ENCODE assay signal across 8 mouse cellular contexts in genomic region chr12:111143005-111143508, GRCm38 (mm10). TPM values are rescaled to one million over a fixed set of nuclear protein-coding genes. Genes with fewer than 3 reads are reported as not detected.
A peak's percentile ranks its signal among the peaks of the same experiment; 100 is the strongest.
DNase-seq lines count a peak whose midpoint lies in the region; ATAC-seq and TF ChIP-seq lines count a peak whose summit lies in the region.

No protein-coding gene starts in this region.

- DNase-seq in kidney, adult 18-20 months = peak; percentile 34
- DNase-seq in kidney, adult 11 months = no peak
- peak; percentile 89 for DNase-seq in forebrain, embryonic 14.5 days (ENCODE audit: low spot score)
- no peak for DNase-seq in adrenal gland, postnatal 25 days
- DNase-seq in yolk sac, embryonic 10.5 days (ENCODE audit: low spot score) = no peak

- H3K36me3 ChIP-seq in forebrain, embryonic 14.5 days (ENCODE audit: control insufficient read depth, insufficient read depth, low read length) = no peaks in the 10 kb centered on the region
- no peaks in the 10 kb centered on the region for H3K36me3 ChIP-seq in limb, embryonic 15.5 days
- no peaks in the 10 kb centered on the region for H3K36me3 ChIP-seq in neural tube, embryonic 14.5 days (ENCODE audit: control insufficient read depth, insufficient read depth, low read length)

- H3K4me3 ChIP-seq in bone marrow, adult 2 months (replicated peaks; ENCODE audit: control insufficient read depth, low read depth, low read length) = no peak overlapping the region
- H3K4me3 ChIP-seq in forebrain, embryonic 14.5 days (ENCODE audit: low read depth, low read length) = no peak overlapping the region
- H3K4me3 ChIP-seq in limb, embryonic 15.5 days = no peak overlapping the region
- H3K4me3 ChIP-seq in neural tube, embryonic 14.5 days (ENCODE audit: low read depth, low read length) = no peak overlapping the region

- H3K4me2 ChIP-seq in forebrain, embryonic 14.5 days (ENCODE audit: low read length) = peak overlapping the region; percentile 39
- peak overlapping the region; percentile 11; the same call in 1 of the 2 replicates for H3K4me2 ChIP-seq in limb, embryonic 15.5 days
- peak overlapping the region; percentile 26 for H3K4me2 ChIP-seq in neural tube, embryonic 14.5 days (ENCODE audit: low read depth, low read length)

- no peak for TF ChIP-seq POLR2A in bone marrow, adult 2 months (IDR thresholded peaks at IDR 0.05; ENCODE audit: borderline replicate concordance, control insufficient read depth, low read depth, low read length)

- no peak overlapping the region for H3K27ac ChIP-seq in bone marrow, adult 2 months (ENCODE audit: control insufficient read depth, insufficient read depth, low read depth, low read length, poor library complexity)
- H3K27ac ChIP-seq in forebrain, embryonic 14.5 days (ENCODE audit: low read depth, low read length) = peak overlapping the region; percentile 86
- peak overlapping the region; percentile 30; the same call in 1 of the 2 replicates for H3K27ac ChIP-seq in limb, embryonic 15.5 days
- peak overlapping the region; percentile 72 for H3K27ac ChIP-seq in neural tube, embryonic 14.5 days (ENCODE audit: low read depth, low read length)

- peak; percentile 23; the same call in 1 of the 2 replicates for TF ChIP-seq CTCF in bone marrow, adult 2 months (IDR thresholded peaks at IDR 0.05; ENCODE audit: control insufficient read depth, insufficient read depth, low read length)

- no peaks in the 10 kb centered on the region for H3K9me3 ChIP-seq in forebrain, embryonic 14.5 days (replicated peaks; ENCODE audit: control insufficient read depth, low read length)
- H3K9me3 ChIP-seq in limb, embryonic 15.5 days = no peaks in the 10 kb centered on the region
- no peaks in the 10 kb centered on the region for H3K9me3 ChIP-seq in neural tube, embryonic 14.5 days (ENCODE audit: control insufficient read depth, low read length)

- no peaks in the 10 kb centered on the region for H3K27me3 ChIP-seq in forebrain, embryonic 14.5 days (replicated peaks; ENCODE audit: control insufficient read depth, insufficient read depth, low read length)
- H3K27me3 ChIP-seq in limb, embryonic 15.5 days = no peaks in the 10 kb centered on the region
- no peaks in the 10 kb centered on the region for H3K27me3 ChIP-seq in neural tube, embryonic 14.5 days (ENCODE audit: control insufficient read depth, insufficient read depth, low read length)

- ATAC-seq in forebrain, embryonic 14.5 days = peak; percentile 88
- no peak for ATAC-seq in limb, embryonic 15.5 days (ENCODE audit: insufficient number of reproducible peaks, low FRiP score, low TSS enrichment, low read depth)
- ATAC-seq in neural tube, embryonic 14.5 days (ENCODE audit: low read depth) = peak; percentile 67; the same call in 1 of the 2 replicates

- H3K4me1 ChIP-seq in bone marrow, adult 2 months (ENCODE audit: control insufficient read depth, insufficient read depth, low read length) = no peaks in the 10 kb centered on the region
- peaks cover 21% of the 10 kb centered on the region for H3K4me1 ChIP-seq in forebrain, embryonic 14.5 days (ENCODE audit: control insufficient read depth, insufficient read depth, low read length)
- peaks cover 22% of the 10 kb centered on the region for H3K4me1 ChIP-seq in limb, embryonic 15.5 days
- peaks cover 14% of the 10 kb centered on the region for H3K4me1 ChIP-seq in neural tube, embryonic 14.5 days (ENCODE audit: control insufficient read depth, insufficient read depth, low read length)

- WGBS in bone marrow, adult 2 months = 28% methylated on average over 12 of the region's 12 CpGs
- WGBS in forebrain, embryonic 14.5 days = 4% methylated on average over 12 of the region's 12 CpGs
- 20% methylated on average over 12 of the region's 12 CpGs for WGBS in limb, embryonic 15.5 days
- 8% methylated on average over 12 of the region's 12 CpGs for WGBS in neural tube, embryonic 14.5 days

- peak overlapping the region; percentile 35; the same call in 1 of the 2 replicates for H3K9ac ChIP-seq in forebrain, embryonic 14.5 days (ENCODE audit: low read length)
- no peak overlapping the region for H3K9ac ChIP-seq in limb, embryonic 15.5 days
- 0 out of 2 replicates have a peak overlapping the region, but pooled peaks have one; percentile 4 for H3K9ac ChIP-seq in neural tube, embryonic 14.5 days (replicated peaks; ENCODE audit: low read depth, low read length)

RNA-seq across cellular contexts. Expression of gene Traf3, which starts 23.1 kb away (rescaled TPM):
- polyA plus RNA-seq in bone marrow, adult 2 months (2011; ENCODE audit: insufficient read depth, insufficient read length, low replicate concordance, missing spikeins) = 2.4 and 9.2 TPM in 2 replicates
- 9.8 and 12.1 TPM in 2 replicates for polyA plus RNA-seq in forebrain, embryonic 14.5 days (2014; fragmentation: Nextera tagmentation; extraction: Ambion mirVana)
- polyA plus RNA-seq in limb, embryonic 15.5 days (2015; fragmentation: Nextera tagmentation; extraction: Ambion mirVana) = 9.0 and 11.5 TPM in 2 replicates
- polyA plus RNA-seq in neural tube, embryonic 14.5 days (2014; fragmentation: Nextera tagmentation; extraction: Ambion mirVana) = 20.1 and 22.1 TPM in 2 replicates
- 31.6 and 32.4 TPM in 2 replicates for total RNA-seq in adrenal gland, postnatal 25 days (2021)

RNA-seq across cellular contexts. Expression of gene 4930595D18Rik, which starts 41.2 kb away (rescaled TPM):
- not detected in 2 replicates for polyA plus RNA-seq in bone marrow, adult 2 months (2011; ENCODE audit: insufficient read depth, insufficient read length, low replicate concordance, missing spikeins)
- not detected in 2 replicates for polyA plus RNA-seq in forebrain, embryonic 14.5 days (2014; fragmentation: Nextera tagmentation; extraction: Ambion mirVana)
- not detected in 2 replicates for polyA plus RNA-seq in limb, embryonic 15.5 days (2015; fragmentation: Nextera tagmentation; extraction: Ambion mirVana)
- polyA plus RNA-seq in neural tube, embryonic 14.5 days (2014; fragmentation: Nextera tagmentation; extraction: Ambion mirVana) = not detected in 2 replicates
- not detected in 2 replicates for total RNA-seq in adrenal gland, postnatal 25 days (2021)

Comparison
In these comparisons a context has a peak if more than half of its experiments do, and no peak if none do; other contexts are left out.
1. DNase-seq: peak in kidney, adult 18-20 months (single experiment) and forebrain, embryonic 14.5 days (single experiment); none in kidney, adult 11 months (single experiment), adrenal gland, postnatal 25 days (single experiment) and yolk sac, embryonic 10.5 days (single experiment).
2. Peak in every context shown above with its lines, with median percentiles within 50 percentile points of each other: H3K4me2 ChIP-seq.